Mouse (Mus musculus) kidney, adult 11 months (tissue): ENCODE results near the gene Hmga2.
A peak's percentile ranks its signal among the peaks of the same experiment; 100 is the strongest.

ENCODE experiments used
- DNase-seq: peaks from one replicate; pipeline ENCODE4 v3.0.0; 2022

The Hmga2 gene

DNA sequence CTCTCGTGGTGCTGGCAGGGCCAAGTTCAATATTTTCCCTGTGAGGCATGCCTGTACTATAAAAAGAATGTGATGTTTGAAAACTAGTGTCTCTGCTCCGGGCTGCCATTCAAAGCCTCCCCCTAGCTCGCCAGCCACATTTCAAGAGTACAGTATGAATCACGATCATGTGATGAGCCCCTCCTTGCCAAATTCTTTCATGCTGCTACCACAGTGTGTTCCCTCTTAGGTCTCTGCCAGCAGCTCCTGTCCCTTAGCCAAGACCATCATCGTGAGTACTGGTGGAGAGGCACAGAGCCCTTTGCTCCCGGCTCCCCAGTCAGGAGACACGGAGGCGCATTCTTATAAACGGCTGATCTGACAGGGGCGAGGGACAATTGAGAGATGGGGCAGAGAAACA, 54.2 kb downstream of the Hmga2 start:
- DNase-seq, result peak; percentile 82

- no peak for DNase-seq
Measured at GRCm38 (mm10) chr10:120420971-120421629, 55.2 kb downstream of the Hmga2 start.

DNA sequence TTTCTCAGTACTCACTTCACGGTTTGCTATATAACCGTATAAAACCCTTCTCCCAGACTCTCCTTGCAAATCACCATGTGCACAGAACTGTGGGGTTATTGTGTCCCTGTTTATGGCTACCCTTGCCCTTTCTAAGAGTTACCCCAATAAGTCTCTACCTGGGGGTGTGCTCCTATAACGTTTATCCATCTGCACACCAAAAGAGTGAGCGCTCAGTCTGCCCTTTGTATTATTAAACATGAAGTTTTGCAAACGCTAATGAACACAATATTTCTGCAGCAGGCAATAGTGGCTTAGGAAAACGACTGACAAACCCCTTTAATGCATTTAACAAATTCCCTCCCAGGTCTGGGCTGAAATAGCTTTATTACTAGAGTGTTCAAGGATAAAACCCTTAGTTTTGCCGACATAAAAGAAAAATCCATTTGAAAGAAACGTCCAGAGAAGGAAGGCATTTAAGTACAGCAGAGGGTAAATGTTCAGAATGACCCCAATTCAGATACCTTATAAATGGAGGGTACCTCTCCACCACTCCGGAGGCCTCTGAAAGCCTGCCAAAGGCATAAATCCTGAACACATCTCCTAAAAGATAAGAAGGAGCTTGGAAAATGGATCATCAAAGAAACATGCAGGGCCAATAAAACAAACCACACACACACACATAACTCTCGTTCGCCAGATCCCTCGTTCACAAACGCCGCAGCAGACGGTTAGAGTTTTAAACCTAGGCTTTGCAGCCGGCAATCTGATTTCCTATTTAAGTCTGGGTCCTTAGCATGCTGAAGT, 57.3 kb downstream of the Hmga2 start:
- DNase-seq, result no peak

GRCm38 (mm10) chr10:120418211-120418610, 58.1 kb downstream of the Hmga2 start:
- no peak for DNase-seq

- peak; percentile 21 for DNase-seq
Measured at GRCm38 (mm10) chr10:120417488-120418118, 58.7 kb downstream of the Hmga2 start.

DNA sequence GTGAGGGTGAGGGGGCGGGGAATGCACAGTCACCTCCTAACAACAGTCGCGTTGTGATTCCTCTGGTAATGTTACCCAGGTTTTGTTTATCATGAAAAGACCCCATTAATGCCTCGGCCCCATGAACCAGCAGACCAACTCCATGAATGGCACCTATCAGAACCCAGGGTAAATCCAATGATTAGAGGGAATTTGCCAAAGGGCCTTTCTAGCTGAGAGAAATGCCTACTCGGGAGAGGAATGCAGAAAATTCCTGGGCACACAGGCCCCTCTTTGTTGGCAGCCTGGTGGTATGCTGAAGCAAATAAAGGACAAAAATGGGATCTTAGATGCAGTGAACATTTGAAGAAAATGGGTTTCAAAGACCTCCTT, 59.2 kb downstream of the Hmga2 start:
- DNase-seq, result no peak

GRCm38 (mm10) chr10:120416628-120417027, 59.6 kb downstream of the Hmga2 start:
- DNase-seq, result no peak

- no peak for DNase-seq
Measured at GRCm38 (mm10) chr10:120412215-120412614, 64.1 kb downstream of the Hmga2 start.

- no peak for DNase-seq
Measured at GRCm38 (mm10) chr10:120410958-120411357, 65.3 kb downstream of the Hmga2 start.

DNA sequence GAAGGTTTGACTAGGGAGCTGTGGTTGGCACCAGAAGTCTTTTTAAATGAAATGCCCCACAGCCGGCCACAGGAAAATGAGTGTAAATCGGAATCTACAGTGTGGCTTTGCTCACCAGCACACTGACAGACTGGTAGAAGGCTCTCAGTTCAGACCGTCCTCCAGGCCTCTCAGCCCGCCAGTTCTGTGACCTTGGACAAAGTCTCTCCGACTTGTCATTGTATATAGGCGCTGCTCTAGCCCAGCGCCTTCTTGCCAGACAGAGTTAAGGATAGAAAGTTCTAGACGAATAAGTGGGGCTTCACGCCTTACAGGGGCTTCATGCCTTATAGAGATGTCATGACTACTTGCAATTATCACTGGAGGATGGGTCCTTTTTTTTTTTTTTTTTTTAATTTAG, 67.1 kb downstream of the Hmga2 start:
- DNase-seq, result no peak

GRCm38 (mm10) chr10:120407230-120407629, 69.0 kb downstream of the Hmga2 start:
- no peak for DNase-seq

DNA sequence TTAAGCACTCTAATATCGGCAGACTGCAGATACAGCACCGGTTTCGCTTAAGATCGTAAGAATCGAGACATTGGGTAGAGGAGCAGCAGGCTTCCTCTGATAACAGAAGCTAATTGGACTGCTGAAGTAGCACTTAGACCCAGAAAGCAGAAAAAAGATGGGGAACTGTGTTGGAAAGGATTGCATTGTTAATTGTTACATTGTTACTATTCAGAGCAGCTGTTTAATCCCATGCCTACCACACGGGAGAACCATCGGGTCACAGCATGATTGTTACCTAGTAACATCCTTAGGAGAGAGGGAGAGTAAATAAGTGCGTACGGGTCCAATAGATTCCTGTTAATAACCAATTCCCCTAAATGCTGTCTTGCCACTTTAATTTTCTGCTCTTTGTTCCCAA, 70.2 kb downstream of the Hmga2 start:
- no peak for DNase-seq

GRCm38 (mm10) chr10:120405322-120405721, 70.9 kb downstream of the Hmga2 start:
- DNase-seq, result no peak

DNA sequence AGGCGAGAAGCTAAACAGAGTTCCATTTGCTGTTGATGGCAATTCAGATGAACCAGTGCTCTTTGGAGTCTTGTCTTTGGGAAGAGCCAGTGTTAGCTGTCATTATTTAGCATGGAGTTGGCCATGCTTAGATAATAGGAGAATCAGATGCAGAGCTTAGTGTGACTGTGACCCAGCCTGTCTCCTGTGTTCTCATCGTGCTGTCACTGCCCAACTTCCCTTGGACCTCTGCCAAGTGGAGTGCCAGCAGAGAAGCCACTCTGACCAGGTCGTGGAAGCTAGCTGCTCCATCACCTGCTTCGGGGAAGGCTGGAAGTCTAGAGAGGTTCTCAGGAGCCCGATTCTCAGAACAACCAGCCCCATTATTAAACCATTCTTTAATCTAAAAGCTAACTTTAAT, 73.3 kb downstream of the Hmga2 start:
- no peak for DNase-seq

DNA sequence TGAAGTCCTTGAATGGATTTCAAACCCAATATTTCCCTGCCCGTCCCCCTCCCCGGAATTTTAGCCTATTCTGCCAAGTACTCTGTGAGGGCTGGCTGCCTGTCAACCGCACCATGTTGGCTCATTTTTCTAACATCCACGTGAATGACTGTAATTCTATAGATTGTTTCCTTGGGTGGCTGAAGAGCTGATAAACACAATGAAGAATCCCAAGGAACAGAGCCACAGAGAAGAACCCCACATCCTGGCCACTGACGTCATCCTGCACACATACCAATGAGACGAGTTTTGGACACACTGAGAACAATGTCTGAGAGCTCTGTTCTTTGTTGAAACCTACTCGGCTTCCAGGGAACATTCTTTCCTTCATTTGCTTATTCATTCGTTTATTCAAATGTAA, 74.5 kb downstream of the Hmga2 start:
- DNase-seq, result no peak

GRCm38 (mm10) chr10:120399846-120400510, 76.3 kb downstream of the Hmga2 start:
- DNase-seq, result no peak

DNA sequence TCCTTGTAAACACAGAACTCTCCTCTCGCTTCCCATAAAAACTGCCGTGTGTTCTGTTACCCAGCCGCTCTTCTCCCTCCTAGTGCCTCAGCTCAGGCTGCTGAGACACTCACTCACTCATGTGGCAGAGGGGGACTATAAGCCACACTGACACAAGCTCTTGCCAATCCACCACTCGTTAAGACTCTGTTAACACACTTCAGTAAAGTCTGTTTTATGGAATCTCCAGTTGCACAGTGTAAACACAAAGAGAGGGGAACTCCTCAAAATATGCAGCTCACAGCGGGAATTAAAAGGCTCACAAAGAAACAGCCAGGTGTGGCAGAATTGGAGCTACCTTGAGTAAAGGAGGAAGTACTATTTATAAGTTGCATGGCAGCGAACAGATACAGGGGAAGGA, 77.5 kb downstream of the Hmga2 start:
- no peak for DNase-seq

DNA sequence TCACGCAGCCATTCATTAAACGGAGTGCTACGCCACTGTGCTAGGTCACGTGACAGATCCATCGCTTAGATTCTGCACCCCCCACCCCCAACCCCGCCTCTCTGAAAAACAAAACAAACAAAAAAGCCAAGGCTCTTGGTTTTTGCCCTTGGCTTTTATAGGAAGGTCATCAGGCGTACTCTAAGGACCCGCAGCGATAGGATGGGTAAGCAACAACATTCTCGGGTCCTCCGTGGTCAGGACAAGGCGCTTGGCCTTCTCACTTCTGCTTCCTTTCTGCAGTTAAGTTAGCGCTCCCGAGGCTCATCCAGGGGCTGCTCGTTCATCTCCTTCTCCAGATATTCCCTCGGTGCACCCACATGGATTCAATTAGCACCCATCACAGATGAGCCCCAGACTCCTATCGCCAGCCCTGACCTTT, 79.0 kb downstream of the Hmga2 start:
- DNase-seq, result no peak

- DNase-seq, result no peak
Measured at GRCm38 (mm10) chr10:120395550-120395949, 80.7 kb downstream of the Hmga2 start.

DNA sequence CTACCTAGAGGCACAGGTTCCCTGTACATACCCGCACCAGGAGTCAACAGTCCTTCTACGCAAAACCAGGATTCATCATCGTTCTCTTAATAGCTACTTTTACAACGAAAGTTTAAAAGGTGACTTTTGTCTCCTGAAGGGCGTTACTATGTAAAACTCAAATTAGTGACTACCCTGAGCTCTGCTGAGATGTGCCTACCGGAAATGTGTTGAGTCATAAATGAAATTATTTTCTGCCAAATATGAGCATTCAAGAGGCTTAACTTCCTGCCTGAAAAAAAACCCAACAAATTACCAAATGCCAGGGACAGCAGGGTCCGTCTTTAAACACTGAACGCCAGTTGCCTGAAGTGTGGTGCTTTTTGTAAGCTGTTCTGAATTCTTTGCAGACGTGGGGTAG, 81.5 kb downstream of the Hmga2 start:
- DNase-seq, result no peak

GRCm38 (mm10) chr10:120391971-120392716, 84.1 kb downstream of the Hmga2 start:
- DNase-seq, result no peak

DNA sequence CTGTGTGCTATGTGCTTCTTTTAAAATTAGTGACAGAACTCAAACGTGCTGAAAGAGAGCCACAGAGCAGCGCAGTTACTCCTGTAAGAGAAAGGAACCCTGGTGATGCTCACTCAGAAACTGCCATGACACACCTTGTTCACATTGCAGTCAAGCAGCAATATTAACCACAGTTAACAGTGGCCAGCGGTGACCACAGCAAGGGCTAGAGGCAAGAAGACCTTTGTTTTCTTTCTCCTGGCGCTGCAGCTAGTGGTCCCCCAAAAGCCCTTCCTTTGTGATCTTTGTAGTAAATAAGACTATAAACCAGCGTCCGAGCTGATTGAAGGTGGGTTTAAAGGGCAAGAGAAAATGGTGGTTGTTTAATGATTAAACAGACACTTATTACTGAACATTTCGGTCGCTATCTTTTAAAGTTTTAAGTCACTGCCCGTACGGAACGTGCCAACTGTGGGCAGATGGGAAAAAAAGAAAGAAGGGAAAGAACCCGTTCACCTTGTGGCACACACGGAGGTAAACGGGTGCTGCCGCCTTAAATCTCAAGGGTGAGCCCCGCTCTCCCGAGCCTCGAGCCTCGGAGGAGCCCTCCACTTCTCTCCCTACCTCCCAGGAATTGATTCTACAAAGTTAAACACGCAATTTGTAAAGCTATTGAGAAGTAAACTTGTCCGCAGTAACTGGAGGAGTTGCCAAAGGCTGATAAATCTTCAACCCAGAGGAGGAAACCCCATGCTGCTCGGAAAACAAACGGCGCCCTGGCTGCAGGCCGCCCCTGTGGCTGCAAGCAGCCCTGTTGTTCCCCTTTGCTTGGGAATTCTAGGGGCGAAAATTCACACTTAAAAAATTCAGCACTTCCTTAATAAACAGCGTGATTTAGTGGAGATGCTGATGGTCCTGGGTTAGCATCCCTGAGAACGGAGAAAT, 85.1 kb downstream of the Hmga2 start:
- DNase-seq, result peak; percentile 52
